ENCODE assay signal across 15 mouse cellular contexts in genomic region chr6:114925196-114925595, GRCm38 (mm10). TPM values are rescaled to one million over a fixed set of nuclear protein-coding genes. Genes with fewer than 3 reads are reported as not detected.
DNase-seq lines count a peak whose midpoint lies in the region.
"Had no signal": no experiment of that assay in that cellular context is flagged by ENCODE, and none has a peak within 500 bp of the region (broad histone marks: within the 10 kb centered on the region; RNA-seq: fewer than 3 reads in every experiment).

No protein-coding gene starts in this region.

- intact Hi-C loops in heart, postnatal 36 days (cut with DNase I) = loop anchor here (5.0 kb wide), 2 partner anchors 102 to 463 kb away; no protein-coding TSS in a partner anchor

- peak; percentile 76 for DNase-seq in heart, adult 11 months
- no peak for DNase-seq in heart, postnatal 36 days
- DNase-seq in ES-CJ7 (ENCODE audit: low read depth, low spot score) = peak; percentile 45
- DNase-seq in R1 (ENCODE audit: low read depth, low spot score) = peak; percentile 74
- DNase-seq in induced T-regulatory cell, adult 2 months (ENCODE audit: low read depth) = peak; percentile 4
- DNase-seq in lung, postnatal 25 days (ENCODE audit: low spot score) = no peak
- no peak for DNase-seq in embryo, embryonic 11 days
- DNase-seq in adrenal gland, adult 2 months = no peak
- DNase-seq: adrenal gland, postnatal 10 days; adrenal gland, postnatal 25 days; cerebellum, adult 11 months; cerebellum, adult 18-20 months; cerebellum, adult 8-10 months; cerebellum, adult 9-11 months; cerebellum, postnatal 25 days had no signal

RNA-seq across cellular contexts. Expression of gene Vgll4, which starts 44.6 kb away (rescaled TPM):
- total RNA-seq in heart, postnatal 36 days (2021) = 10 to 100 TPM; 20.6 to 23.1 TPM
- total RNA-seq in adrenal gland, adult 2 months (2021) = 10 to 100 TPM; 57.5 to 76.3 TPM
- polyA plus RNA-seq in adrenal gland, adult 2 months (2012; rRNA removed) = 55.2 and 60.2 TPM in 2 replicates

Comparison
In these comparisons a context has a peak if more than half of its experiments do, and no peak if none do; other contexts are left out.
1. DNase-seq: peak in heart, adult 11 months (single experiment), ES-CJ7 (single experiment), R1 (single experiment) and induced T-regulatory cell, adult 2 months (single experiment); none in heart, postnatal 36 days (0 of 2), lung, postnatal 25 days (single experiment), embryo, embryonic 11 days (single experiment) and adrenal gland, adult 2 months (single experiment).